ENCODE assay signal across 9 mouse cellular contexts in the genomic region with DNA sequence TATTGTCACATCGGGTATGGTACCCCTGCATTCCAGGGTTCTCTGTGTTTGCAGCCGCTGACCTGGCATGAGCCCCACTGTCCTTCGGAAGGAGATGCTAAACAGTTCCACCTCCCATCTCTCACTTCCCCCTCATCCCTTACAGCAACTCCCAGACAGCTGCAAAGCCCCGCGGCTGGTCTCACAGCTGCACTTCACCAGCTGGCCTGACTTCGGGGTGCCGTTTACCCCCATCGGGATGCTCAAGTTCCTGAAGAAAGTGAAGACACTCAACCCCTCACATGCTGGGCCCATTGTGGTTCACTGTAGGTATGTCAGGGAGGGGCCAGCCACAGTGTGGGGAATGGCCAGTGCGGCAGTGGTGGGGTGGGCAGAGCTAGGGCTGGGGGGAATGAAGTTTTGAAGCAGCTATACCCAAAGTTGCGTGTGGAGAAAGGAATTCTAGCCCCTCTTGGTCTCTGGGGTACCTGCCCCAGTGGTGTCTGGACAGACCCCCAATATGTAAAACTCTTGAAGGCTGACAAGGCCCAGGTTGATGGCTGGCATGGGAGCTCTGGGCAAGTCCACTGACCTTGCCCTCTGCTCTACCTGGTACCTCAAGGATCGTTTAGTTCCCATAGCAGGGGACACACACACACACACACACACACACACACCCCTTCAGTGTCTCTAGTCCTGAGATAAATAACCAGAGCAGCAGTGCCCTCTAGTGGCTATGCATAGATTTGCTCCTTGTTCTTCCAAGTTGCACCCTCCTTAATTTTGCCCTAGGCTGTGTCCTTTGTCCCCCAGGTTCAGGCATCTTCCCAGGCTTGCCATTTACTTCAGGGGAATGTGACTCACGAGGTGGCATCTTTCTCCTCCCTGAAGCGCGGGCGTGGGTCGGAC. TPM values are rescaled to one million over a fixed set of nuclear protein-coding genes. Genes with fewer than 3 reads are reported as not detected.
A peak's percentile ranks its signal among the peaks of the same experiment; 100 is the strongest.
DNase-seq lines count a peak whose midpoint lies in the region; ATAC-seq and TF ChIP-seq lines count a peak whose summit lies in the region.
"Had no signal": no experiment of that assay in that cellular context is flagged by ENCODE, and none has a peak within 500 bp of the region (broad histone marks: within the 10 kb centered on the region; RNA-seq: fewer than 3 reads in every experiment).

No protein-coding gene starts in this region.

- no peaks in the 10 kb centered on the region for H3K36me3 ChIP-seq in kidney, embryonic 16.5 days (ENCODE audit: insufficient read depth, low read length)
- H3K36me3 ChIP-seq in liver, embryonic 13.5 days = no peaks in the 10 kb centered on the region
- H3K36me3 ChIP-seq: heart, embryonic 13.5 days had no signal

- no peak overlapping the region for H3K4me3 ChIP-seq in kidney, embryonic 16.5 days (ENCODE audit: low read length)
- no peak overlapping the region for H3K4me3 ChIP-seq in liver, embryonic 13.5 days (replicated peaks)
- H3K4me3 ChIP-seq in olfactory bulb, adult 2 months (ENCODE audit: insufficient read depth, low read depth, low read length) = no peak overlapping the region
- H3K4me3 ChIP-seq: heart, embryonic 13.5 days had no signal

- POLR2A ChIA-PET in Patski (lab: Charles Lee) = interaction anchor here (0.7 kb wide), 1 partner anchor 8 kb away, joined by 3 read pairs; no protein-coding TSS in a partner anchor

- ATAC-seq in Patski = peak; percentile 60
- peak; percentile 59 for ATAC-seq in common myeloid progenitor, adult 5-6 weeks (replicated peaks; ENCODE audit: low read depth, poor library complexity, severe bottlenecking)
- ATAC-seq in kidney, embryonic 16.5 days (ENCODE audit: low FRiP score, low TSS enrichment) = 0 out of 2 replicates have a peak, but pooled peaks have one; percentile 42
- ATAC-seq in liver, embryonic 13.5 days (ENCODE audit: low read depth) = peak; percentile 21; the same call in 1 of the 2 replicates

- peak; percentile 85 for DNase-seq in CD4-positive, CD25-positive, alpha-beta regulatory T cell, adult 2 months (ENCODE audit: low read depth, low spot score)
- peak; percentile 30 for DNase-seq in Patski (ENCODE audit: low read depth, low spot score)
- DNase-seq in heart, adult 8-10 months (ENCODE audit: low spot score) = peak; percentile 57
- peak; percentile 28 for DNase-seq in liver, embryonic 13.5 days
- DNase-seq in urinary bladder, adult 2 months (ENCODE audit: low spot score) = no peak

- H3K4me1 ChIP-seq in kidney, embryonic 16.5 days (ENCODE audit: insufficient read depth, low read length) = no peaks in the 10 kb centered on the region
- H3K4me1 ChIP-seq in liver, embryonic 13.5 days (replicated peaks) = no peaks in the 10 kb centered on the region
- H3K4me1 ChIP-seq in olfactory bulb, adult 2 months (ENCODE audit: control insufficient read depth, insufficient read depth, low read length) = 0 out of 2 replicates have a peak, but pooled peaks cover 3% of the 10 kb centered on the region
- H3K4me1 ChIP-seq: heart, embryonic 13.5 days had no signal

- H3K4me2 ChIP-seq in kidney, embryonic 16.5 days (replicated peaks; ENCODE audit: low read depth, low read length) = no peak overlapping the region
- no peak overlapping the region for H3K4me2 ChIP-seq in liver, embryonic 13.5 days
- H3K4me2 ChIP-seq: heart, embryonic 13.5 days had no signal

- H3K9ac ChIP-seq in kidney, embryonic 16.5 days (replicated peaks; ENCODE audit: low read length) = no peak overlapping the region
- H3K9ac ChIP-seq in liver, embryonic 13.5 days = no peak overlapping the region
- H3K9ac ChIP-seq: heart, embryonic 13.5 days had no signal

- CTCF ChIA-PET in Patski (lab: Charles Lee) = interaction anchor here (0.8 to 1.3 kb wide), 5 partner anchors 26 to 132 kb away, joined by 3 to 8 read pairs (median 3); a partner anchor contains a TSS

- in situ Hi-C loops in Patski (cut with MboI; ENCODE audit: low pct_unique_long_range_greater_than_20kb) = loop anchor here (5.0 to 10.0 kb wide), 2 partner anchors 37 to 274 kb away; no protein-coding TSS in a partner anchor

- 41% methylated on average over 16 of the region's 16 CpGs for WGBS in kidney, embryonic 16.5 days
- 58% methylated on average over 16 of the region's 16 CpGs for WGBS in liver, embryonic 13.5 days (ENCODE audit: insufficient replicate concordance)
- 39% methylated on average over 16 of the region's 16 CpGs for WGBS in olfactory bulb, adult 2 months

- TF ChIP-seq CTCF in Patski (IDR thresholded peaks at IDR 0.05) = peak; percentile 85
- peak; percentile 4 for TF ChIP-seq CTCF in olfactory bulb, adult 2 months (IDR thresholded peaks at IDR 0.05; ENCODE audit: insufficient read depth, low read depth, low read length)

- TF ChIP-seq POLR2A in olfactory bulb, adult 2 months (IDR thresholded peaks at IDR 0.05; ENCODE audit: insufficient read depth, low read depth, low read length) = no peak

- no peak overlapping the region for H3K27ac ChIP-seq in kidney, embryonic 16.5 days (ENCODE audit: low read length)
- no peak overlapping the region for H3K27ac ChIP-seq in liver, embryonic 13.5 days
- H3K27ac ChIP-seq in olfactory bulb, adult 2 months (ENCODE audit: insufficient read depth, low read depth, low read length) = no peak overlapping the region
- H3K27ac ChIP-seq: heart, embryonic 13.5 days had no signal

- H3K9me3 ChIP-seq in kidney, embryonic 16.5 days (ENCODE audit: low read length) = no peaks in the 10 kb centered on the region
- H3K9me3 ChIP-seq in liver, embryonic 13.5 days (replicated peaks) = no peaks in the 10 kb centered on the region
- H3K9me3 ChIP-seq: heart, embryonic 13.5 days had no signal

- no peaks in the 10 kb centered on the region for H3K27me3 ChIP-seq in Patski
- H3K27me3 ChIP-seq in kidney, embryonic 16.5 days (ENCODE audit: insufficient read depth, low read length) = no peaks in the 10 kb centered on the region
- no peaks in the 10 kb centered on the region for H3K27me3 ChIP-seq in liver, embryonic 13.5 days
- H3K27me3 ChIP-seq: heart, embryonic 13.5 days had no signal

RNA-seq across cellular contexts. Expression of a gene that starts 47.1 kb away (rescaled TPM):
- 39.6 TPM for polyA plus RNA-seq in Patski (2021)
- 396 and 444 TPM in 2 replicates for total RNA-seq in common myeloid progenitor, adult 5-6 weeks (2017)
- total RNA-seq in heart, adult 8-10 months (2022) = 1 to 10 TPM in 1 of 4 experiments, under 1 TPM in 3; 0.41 to 2.4 (median 0.83) TPM
- 32.6 and 35.8 TPM in 2 replicates for polyA plus RNA-seq in kidney, embryonic 16.5 days (2015; fragmentation: Nextera tagmentation; extraction: Ambion mirVana)
- 82.1 and 98.7 TPM in 2 replicates for polyA plus RNA-seq in liver, embryonic 13.5 days (2015; fragmentation: Nextera tagmentation; extraction: Ambion mirVana)
- 75.6 and 140 TPM in 2 replicates for polyA plus RNA-seq in olfactory bulb, adult 2 months (2012; ENCODE audit: insufficient read depth, insufficient read length, low replicate concordance, missing spikeins)
- 1.6 and 2.5 TPM in 2 replicates for polyA plus RNA-seq in urinary bladder, adult 2 months (2012; rRNA removed)
